Mouse (Mus musculus) embryo, embryonic 9.5 days (tissue): ENCODE data around the gene Clrn2.

Experiments used
- DNase-seq: peaks from one replicate; pipeline ENCODE4 v3.0.0-alpha.2; 2017; ENCODE audit errors: extremely low spot score

Clrn2 gene

DNA sequence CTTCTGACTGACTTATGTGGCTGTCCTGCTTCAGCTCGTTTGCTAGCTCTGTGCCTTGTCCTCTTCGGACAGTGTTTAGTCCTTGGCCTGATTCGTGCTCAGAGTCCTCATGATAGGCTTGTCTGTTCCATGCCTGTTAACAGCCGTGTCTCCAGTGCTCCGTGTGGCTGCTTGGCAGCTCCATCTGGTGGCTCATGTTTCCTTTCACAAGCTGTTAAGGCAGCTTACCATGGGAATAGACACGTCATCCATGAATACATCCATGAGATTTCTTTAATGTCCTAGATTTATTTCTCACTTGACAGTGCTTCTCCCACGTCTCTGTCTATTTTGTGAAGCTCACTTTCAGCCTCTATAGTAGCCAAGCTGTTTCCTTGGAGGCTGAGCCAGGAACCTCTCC lies 56.5 kb downstream of the Clrn2 start:
- no peak for DNase-seq

DNA sequence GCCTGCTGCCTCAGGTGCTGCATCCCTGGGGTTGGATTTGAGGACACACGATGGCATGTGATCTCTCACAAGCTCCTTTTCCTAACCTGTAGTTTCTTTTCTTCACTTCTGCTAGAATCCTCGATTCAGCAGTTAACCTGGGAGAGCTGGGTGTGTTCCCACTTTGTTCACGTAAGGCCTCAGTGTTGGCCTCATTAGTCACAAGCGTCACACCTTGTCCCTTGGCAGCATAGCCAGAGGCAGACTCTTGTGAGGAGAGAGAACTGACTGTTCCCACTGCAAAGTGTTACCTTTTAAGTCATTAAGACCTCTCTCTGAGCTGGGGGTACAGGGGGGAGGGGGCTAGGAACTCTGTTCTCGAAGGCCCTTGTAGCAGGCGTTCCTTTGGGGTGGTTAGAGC lies 59.4 kb downstream of the Clrn2 start:
- no peak for DNase-seq

DNA sequence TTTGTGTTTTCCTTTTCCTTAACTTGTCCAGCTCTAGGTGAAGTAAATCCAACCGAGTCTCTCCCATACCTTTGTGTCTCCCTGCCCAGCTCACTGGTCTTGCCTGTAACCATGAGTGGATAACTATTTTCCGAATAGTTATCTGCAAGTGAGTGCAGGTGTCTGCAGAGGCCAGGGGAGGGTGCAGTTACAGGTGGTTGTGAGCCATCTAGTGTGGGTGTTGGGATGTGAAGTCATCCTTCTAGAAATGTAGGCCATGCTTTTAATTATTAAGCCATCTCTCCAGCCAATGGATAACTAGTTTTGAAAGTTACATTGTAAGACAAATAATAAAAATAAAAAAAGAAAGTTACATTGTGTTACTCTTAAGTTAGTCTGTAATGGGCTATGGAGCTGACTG lies 60.0 kb downstream of the Clrn2 start:
- DNase-seq = no peak
